8 mouse cellular contexts compared by ENCODE assay signal in the genomic region with DNA sequence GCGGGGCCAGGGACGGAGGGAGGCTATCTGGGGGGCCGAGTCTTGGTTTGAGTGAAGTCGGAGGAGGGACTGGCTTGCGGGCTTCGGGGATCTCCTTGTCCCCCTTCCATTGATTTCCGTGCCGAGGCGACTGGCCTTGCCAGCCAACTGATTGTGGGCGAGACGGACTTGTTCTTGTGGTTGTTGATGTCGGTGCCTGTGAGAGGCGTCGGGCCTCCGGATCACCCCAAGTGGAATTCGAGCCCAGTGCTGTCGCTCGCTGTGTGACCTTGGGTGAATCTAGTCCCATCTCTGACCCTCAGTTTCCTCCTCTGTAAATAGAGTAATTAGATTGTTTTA. TPM values are rescaled to one million over a fixed set of nuclear protein-coding genes. Genes with fewer than 3 reads are reported as not detected.
DNase-seq lines count a peak whose midpoint lies in the region; ATAC-seq and TF ChIP-seq lines count a peak whose summit lies in the region.

No protein-coding gene starts in this region.

- no peaks in the 10 kb centered on the region for H3K9me3 ChIP-seq in hindbrain, embryonic 15.5 days
- no peaks in the 10 kb centered on the region for H3K9me3 ChIP-seq in midbrain, embryonic 14.5 days (ENCODE audit: control insufficient read depth, low read length)

- TF ChIP-seq POLR2A in cortical plate, adult 2 months (IDR thresholded peaks at IDR 0.05; ENCODE audit: extremely low read depth, insufficient read depth, low read length), result no peak

- peak overlapping the region; percentile 76 for H3K4me3 ChIP-seq in left cerebral cortex, adult 2 months
- H3K4me3 ChIP-seq in cortical plate, adult 2 months (ENCODE audit: insufficient read depth, low read length), result peak overlapping the region; percentile 84
- H3K4me3 ChIP-seq in hindbrain, embryonic 15.5 days, result peak overlapping the region; percentile 93
- H3K4me3 ChIP-seq in midbrain, embryonic 14.5 days (replicated peaks; ENCODE audit: low read depth, low read length), result peak overlapping the region; percentile 62

- H3K27ac ChIP-seq in left cerebral cortex, adult 2 months, result peak overlapping the region; percentile 91
- H3K27ac ChIP-seq in cortical plate, adult 2 months (ENCODE audit: insufficient read depth, low read length), result peak overlapping the region; percentile 98
- H3K27ac ChIP-seq in hindbrain, embryonic 15.5 days (replicated peaks), result peak overlapping the region; percentile 96
- H3K27ac ChIP-seq in midbrain, embryonic 14.5 days (replicated peaks; ENCODE audit: low read depth, low read length), result peak overlapping the region; percentile 89

- under 1% methylated on average over 18 of the region's 18 CpGs for WGBS in hindbrain, embryonic 15.5 days
- WGBS in midbrain, embryonic 14.5 days, result under 1% methylated on average over 18 of the region's 18 CpGs

- H3K36me3 ChIP-seq in hindbrain, embryonic 15.5 days, result peaks cover 9% of the 10 kb centered on the region; the same call in 1 of the 2 replicates
- peaks cover 19% of the 10 kb centered on the region for H3K36me3 ChIP-seq in midbrain, embryonic 14.5 days (ENCODE audit: control insufficient read depth, insufficient read depth, low read length)

- no peaks in the 10 kb centered on the region for H3K27me3 ChIP-seq in hindbrain, embryonic 15.5 days
- H3K27me3 ChIP-seq in midbrain, embryonic 14.5 days (ENCODE audit: control insufficient read depth, insufficient read depth, low read length), result no peaks in the 10 kb centered on the region

- H3K9ac ChIP-seq in hindbrain, embryonic 15.5 days, result peak overlapping the region; percentile 97
- peak overlapping the region; percentile 84 for H3K9ac ChIP-seq in midbrain, embryonic 14.5 days (replicated peaks; ENCODE audit: low read length)

- TF ChIP-seq CTCF in left cerebral cortex, adult 2 months (IDR thresholded peaks at IDR 0.05), result no peak
- TF ChIP-seq CTCF in cortical plate, adult 2 months (IDR thresholded peaks at IDR 0.05; ENCODE audit: extremely low read depth, insufficient read depth, low read length), result no peak

- peaks cover 5% of the 10 kb centered on the region; the same call in 1 of the 2 replicates for H3K4me1 ChIP-seq in cortical plate, adult 2 months (ENCODE audit: control insufficient read depth, insufficient read depth, low read length)
- peaks cover 48% of the 10 kb centered on the region for H3K4me1 ChIP-seq in hindbrain, embryonic 15.5 days (replicated peaks)
- peaks cover 22% of the 10 kb centered on the region for H3K4me1 ChIP-seq in midbrain, embryonic 14.5 days (ENCODE audit: control insufficient read depth, insufficient read depth, low read length)

- DNase-seq in left cerebral cortex, adult 2 months (ENCODE audit: extremely low spot score in 1 of 2, low spot score in 2 of 2), result no peak
- DNase-seq in left cerebral cortex, adult 8-10 months (ENCODE audit: low spot score in 2 of 2), result no peak
- DNase-seq in midbrain, embryonic 14.5 days, result peak; percentile 33
- DNase-seq in cerebellum, postnatal 36 days, result no peak
- DNase-seq in left cerebral cortex, postnatal 4 days, result no peak
- DNase-seq in embryo, embryonic 10.5 days (ENCODE audit: low spot score), result no peak

- H3K4me2 ChIP-seq in hindbrain, embryonic 15.5 days, result peak overlapping the region; percentile 92
- H3K4me2 ChIP-seq in midbrain, embryonic 14.5 days (ENCODE audit: low read length), result peak overlapping the region; percentile 90

- intact Hi-C loops in left cerebral cortex, adult 2 months (cut with DNase I), result loop anchor here (2.0 to 5.0 kb wide), 3 partner anchors 22 to 286 kb away; no protein-coding TSS in a partner anchor
- intact Hi-C loops in left cerebral cortex, postnatal 4 days (cut with DNase I), result loop anchor here (5.0 kb wide), 1 partner anchor 69 kb away; no protein-coding TSS in a partner anchor

- ATAC-seq in hindbrain, embryonic 15.5 days (ENCODE audit: low FRiP score, low read depth), result no peak; the same call in 1 of the 2 replicates
- ATAC-seq in midbrain, embryonic 14.5 days (ENCODE audit: low FRiP score, low TSS enrichment), result no peak

RNA-seq across cellular contexts. Expression of a gene that starts 0.6 kb away (rescaled TPM):
- 10 to 100 TPM; 79.6 to 83.8 TPM for total RNA-seq in left cerebral cortex, adult 2 months (2021)
- 10 to 100 TPM; 82.5 to 88.8 (median 85.0) TPM for total RNA-seq in left cerebral cortex, adult 8-10 months (2022)
- 77.1 and 79.2 TPM in 2 replicates for polyA plus RNA-seq in cortical plate, adult 2 months (2012; rRNA removed)
- 39.6 and 41.3 TPM in 2 replicates for polyA plus RNA-seq in hindbrain, embryonic 15.5 days (2015; fragmentation: Nextera tagmentation; extraction: Ambion mirVana)
- polyA plus RNA-seq in midbrain, embryonic 14.5 days (2014; fragmentation: Nextera tagmentation; extraction: Ambion mirVana), result 42.7 and 49.2 TPM in 2 replicates
- 10 to 100 TPM; 67.7 to 68.4 TPM for total RNA-seq in left cerebral cortex, postnatal 4 days (2021)

RNA-seq across cellular contexts. Expression of a gene that starts 0.7 kb away (rescaled TPM):
- total RNA-seq in left cerebral cortex, adult 2 months (2021), result 10 to 100 TPM; 56.8 to 58.8 TPM
- total RNA-seq in left cerebral cortex, adult 8-10 months (2022), result 10 to 100 TPM; 53.3 to 58.4 (median 56.9) TPM
- 51.9 and 53.3 TPM in 2 replicates for polyA plus RNA-seq in cortical plate, adult 2 months (2012; rRNA removed)
- polyA plus RNA-seq in hindbrain, embryonic 15.5 days (2015; fragmentation: Nextera tagmentation; extraction: Ambion mirVana), result 62.2 and 63.9 TPM in 2 replicates
- polyA plus RNA-seq in midbrain, embryonic 14.5 days (2014; fragmentation: Nextera tagmentation; extraction: Ambion mirVana), result 58.7 and 82.4 TPM in 2 replicates
- 10 to 100 TPM; 61.6 to 63.0 TPM for total RNA-seq in left cerebral cortex, postnatal 4 days (2021)
